Mouse (Mus musculus) lung, adult 2 months (tissue): ENCODE data around the gene Mlc1. TPM values are rescaled to one million over a fixed set of nuclear protein-coding genes. Genes with fewer than 3 reads are reported as not detected.

ENCODE experiments used
- DNase-seq: peaks from one replicate; pipeline ENCODE4 v3.0.0; 2022
- H3K4me1 ChIP-seq: fragments of 200-500 bp; 2 replicates; pipeline ENCODE4 v1.6.1; 2011; ENCODE audit warnings: low read length; ENCODE audit not compliant: control insufficient read depth, insufficient read depth
- H3K4me3 ChIP-seq: fragments of 200-500 bp; replicated peaks from 2 replicates; pipeline ENCODE3; 2011; ENCODE audit warnings: low read depth, mild to moderate bottlenecking, control low read depth, low read length; ENCODE audit errors: extremely low read depth
- CTCF ChIP-seq: fragments of 200-500 bp; IDR thresholded peaks from 2 replicates; pipeline ENCODE4 v1.5.1; 2011; ENCODE audit warnings: mild to moderate bottlenecking, low read length, control low read depth; ENCODE audit not compliant: insufficient read depth
- POLR2A ChIP-seq: fragments of 200-500 bp; IDR thresholded peaks from 2 replicates; pipeline ENCODE4 v1.6.1; 2011; ENCODE audit warnings: low read depth, mild to moderate bottlenecking, control low read depth, low read length, borderline replicate concordance; ENCODE audit errors: extremely low read depth
- WGBS: fragments of 180-500 bp; shearing (Covaris S2); methylation state at CpG from one replicate; pipeline ENCODE4 v1.1.7; 2018; 5-methylcytosine and 5-hydroxymethylcytosine counted together
- polyA plus RNA-seq: library from polyadenylated mRNA; depleted of rRNA; stranded (reverse); fragments of >200 nt; gene quantifications from 2 replicates; pipeline ENCODE4 v1.2.3, GENCODE M21; 2012; rRNA removed

The Mlc1 gene
- polyA plus RNA-seq, 1 experiment = 29.5 TPM

GRCm38 (mm10) chr15:88919328-88919727 lies 59.5 kb downstream of the Mlc1 start:
- Histone ChIP-seq H3K4me1 (no peaks in the 10 kb centered on the region), H3K4me3 (no peak overlapping the region)
- DNase-seq = no peak
- TF ChIP-seq POLR2A (no peak), CTCF (no peak)
- WGBS = 68% methylated on average over 12 of the region's 12 CpGs

GRCm38 (mm10) chr15:88917126-88917525 lies 61.7 kb downstream of the Mlc1 start:
- no peak overlapping the region for H3K4me3 ChIP-seq
- TF ChIP-seq CTCF = no peak
- TF ChIP-seq POLR2A = no peak
- no peaks in the 10 kb centered on the region for H3K4me1 ChIP-seq
- WGBS = 88% methylated on average over 8 of the region's 8 CpGs
- no peak for DNase-seq

- TF ChIP-seq CTCF (no peak), POLR2A (no peak)
- 35% methylated on average over 3 of the region's 3 CpGs for WGBS
- no peaks in the 10 kb centered on the region for H3K4me1 ChIP-seq
Observed at GRCm38 (mm10) chr15:88916366-88916765, 62.4 kb downstream of the Mlc1 start.

GRCm38 (mm10) chr15:88915046-88915445 lies 63.8 kb downstream of the Mlc1 start:
- WGBS = 94% methylated on average over 7 of the region's 7 CpGs
- TF ChIP-seq CTCF = no peak
- TF ChIP-seq POLR2A = no peak
- DNase-seq = no peak
- H3K4me1 ChIP-seq = no peaks in the 10 kb centered on the region
- H3K4me3 ChIP-seq = no peak overlapping the region

More at GRCm38 (mm10) chr15:88916366-88916765, 62.4 kb downstream of the Mlc1 start:
- H3K4me3 ChIP-seq = no peak overlapping the region
- DNase-seq = no peak

- TF ChIP-seq CTCF (no peak), POLR2A (no peak)
- WGBS = 81% methylated on average over 4 of the region's 4 CpGs
- no peak for DNase-seq
- Histone ChIP-seq H3K4me1 (no peaks in the 10 kb centered on the region), H3K4me3 (no peak overlapping the region)
Observed at GRCm38 (mm10) chr15:88906347-88906746, 72.5 kb downstream of the Mlc1 start.

Other genes starting within 250 kb of the Mlc1 start
- gene Brd1, start 244.8 kb downstream of the Mlc1 start, polyA plus RNA-seq = 16.4 and 19.8 TPM in 2 replicates
- gene Zbed4, start 227.3 kb downstream of the Mlc1 start, polyA plus RNA-seq = 3.1 and 4.2 TPM in 2 replicates
- 16.4 and 16.7 TPM in 2 replicates for gene Alg12, start 159.7 kb downstream of the Mlc1 start, polyA plus RNA-seq
- 34.1 and 37.5 TPM in 2 replicates for gene Creld2, start 159.4 kb downstream of the Mlc1 start, polyA plus RNA-seq
- gene Pim3, start 116.8 kb downstream of the Mlc1 start, polyA plus RNA-seq = 55.0 and 97.1 TPM in 2 replicates
- gene Ttll8, start 24.6 kb downstream of the Mlc1 start, polyA plus RNA-seq = 0.45 and 0.65 TPM in 2 replicates
- gene Mov10l1, start 3.9 kb upstream of the Mlc1 start, polyA plus RNA-seq = 0.23 and 0.43 TPM in 2 replicates
- 0.28 and 0.36 TPM in 2 replicates for gene Panx2, start 80.7 kb upstream of the Mlc1 start, polyA plus RNA-seq
- 49.3 and 64.3 TPM in 2 replicates for gene Trabd, start 96.1 kb upstream of the Mlc1 start, polyA plus RNA-seq
- 37.1 and 42.8 TPM in 2 replicates for gene Selenoo, start 110.1 kb upstream of the Mlc1 start, polyA plus RNA-seq
- 27.1 and 30.3 TPM in 2 replicates for gene Tubgcp6, start 144.1 kb upstream of the Mlc1 start, polyA plus RNA-seq
- 39.8 and 46.9 TPM in 2 replicates for gene Hdac10, start 149.7 kb upstream of the Mlc1 start, polyA plus RNA-seq
- gene Mapk12, start 161.7 kb upstream of the Mlc1 start, polyA plus RNA-seq = 28.2 and 32.2 TPM in 2 replicates
- 13.7 and 14.0 TPM in 2 replicates for gene Mapk11, start 170.6 kb upstream of the Mlc1 start, polyA plus RNA-seq
- 204 and 210 TPM in 2 replicates for gene Plxnb2, start 201.8 kb upstream of the Mlc1 start, polyA plus RNA-seq
- 15.6 and 17.2 TPM in 2 replicates for gene Dennd6b, start 217.5 kb upstream of the Mlc1 start, polyA plus RNA-seq
- 153 and 372 TPM in 2 replicates for gene Ppp6r2, start 232.5 kb upstream of the Mlc1 start, polyA plus RNA-seq